ENCODE assay signal across 12 mouse cellular contexts in the genomic region with DNA sequence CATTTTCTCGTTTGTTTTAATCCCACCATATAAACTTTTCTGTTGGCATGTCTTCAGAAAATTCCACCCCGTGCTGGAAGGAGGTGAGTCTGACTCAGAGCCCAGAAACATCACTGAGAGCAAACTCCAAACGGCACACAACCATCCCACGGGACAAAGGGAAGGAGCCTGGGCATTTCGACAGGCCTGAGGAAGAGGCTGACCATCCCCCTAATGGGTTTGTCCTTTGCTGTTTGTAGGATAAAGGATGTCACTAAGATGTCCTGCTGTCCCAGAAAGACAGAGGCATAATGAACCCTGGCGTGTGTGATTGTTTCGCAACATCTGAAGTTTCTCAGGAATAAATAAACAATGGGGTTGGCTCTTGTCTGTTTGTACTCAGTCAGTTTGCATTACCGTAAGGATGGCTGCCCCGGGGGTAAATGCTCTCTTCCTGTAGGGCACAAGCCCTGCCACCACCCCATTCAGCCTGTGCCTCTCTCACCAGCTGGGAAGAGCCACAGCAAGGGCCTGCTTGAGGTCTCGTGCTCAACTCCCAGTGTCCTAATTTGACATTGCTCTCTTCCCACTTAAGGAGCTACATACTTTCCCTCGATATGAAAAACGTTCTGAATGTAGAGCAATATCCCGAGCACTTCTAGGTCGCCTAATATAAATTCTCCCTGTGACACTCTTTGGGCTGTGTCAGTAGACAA. TPM values are rescaled to one million over a fixed set of nuclear protein-coding genes. Genes with fewer than 3 reads are reported as not detected.
DNase-seq lines count a peak whose midpoint lies in the region; ATAC-seq and TF ChIP-seq lines count a peak whose summit lies in the region.
"Had no signal": no experiment of that assay in that cellular context is flagged by ENCODE, and none has a peak within 500 bp of the region (broad histone marks: within the 10 kb centered on the region; RNA-seq: fewer than 3 reads in every experiment).

No protein-coding gene starts in this region.

- TF ChIP-seq EP300 in liver, postnatal 0 days (IDR thresholded peaks at IDR 0.05; ENCODE audit: low read depth): 0 out of 2 replicates have a peak, but pooled peaks have one; percentile 14

- 37% methylated on average over 14 of the region's 14 CpGs for WGBS in heart, embryonic 15.5 days
- WGBS in liver, postnatal 0 days (ENCODE audit: insufficient replicate concordance): 49% methylated on average over 14 of the region's 14 CpGs
- WGBS in small intestine, adult 2 months: 36% methylated on average over 14 of the region's 14 CpGs

- no peaks in the 10 kb centered on the region for H3K27me3 ChIP-seq in heart, embryonic 15.5 days
- H3K27me3 ChIP-seq in liver, postnatal 0 days (ENCODE audit: insufficient read depth, low read length): no peaks in the 10 kb centered on the region
- H3K27me3 ChIP-seq in small intestine, adult 2 months (ENCODE audit: control insufficient read depth, insufficient read depth, low read length): peaks cover 2% of the 10 kb centered on the region; the same call in 1 of the 2 replicates
- H3K27me3 ChIP-seq: liver, embryonic 13.5 days had no signal

- TF ChIP-seq POLR2A in small intestine, adult 2 months (IDR thresholded peaks at IDR 0.05; ENCODE audit: low read depth, low read length): no peak

- no peak for TF ChIP-seq CTCF in liver, postnatal 0 days (IDR thresholded peaks at IDR 0.05; ENCODE audit: low read depth)
- TF ChIP-seq CTCF in small intestine, adult 2 months (IDR thresholded peaks at IDR 0.05; ENCODE audit: extremely low read depth, insufficient read length, insufficient replicate concordance, low read depth, low read length): no peak

- H3K4me3 ChIP-seq in heart, embryonic 15.5 days: no peak overlapping the region
- no peak overlapping the region for H3K4me3 ChIP-seq in liver, postnatal 0 days (ENCODE audit: low read depth, low read length)
- H3K4me3 ChIP-seq in small intestine, adult 2 months (ENCODE audit: low read depth, low read length): no peak overlapping the region
- H3K4me3 ChIP-seq: liver, embryonic 13.5 days had no signal

- H3K4me1 ChIP-seq in heart, embryonic 15.5 days (replicated peaks): peaks cover 24% of the 10 kb centered on the region
- H3K4me1 ChIP-seq in liver, postnatal 0 days (ENCODE audit: insufficient read depth): peaks cover 6% of the 10 kb centered on the region
- H3K4me1 ChIP-seq in small intestine, adult 2 months (ENCODE audit: control insufficient read depth, insufficient read depth, insufficient read length, low read length): no peaks in the 10 kb centered on the region

- H3K9ac ChIP-seq in heart, embryonic 15.5 days: no peak overlapping the region
- H3K9ac ChIP-seq in liver, postnatal 0 days (replicated peaks): no peak overlapping the region
- H3K9ac ChIP-seq: liver, embryonic 13.5 days had no signal

- no peaks in the 10 kb centered on the region for H3K36me3 ChIP-seq in heart, embryonic 15.5 days
- H3K36me3 ChIP-seq in liver, postnatal 0 days (replicated peaks; ENCODE audit: insufficient read depth, low read length): no peaks in the 10 kb centered on the region
- H3K36me3 ChIP-seq in small intestine, adult 2 months (ENCODE audit: control insufficient read depth, insufficient read depth, low read length): no peaks in the 10 kb centered on the region
- H3K36me3 ChIP-seq: liver, embryonic 13.5 days had no signal

- no peaks in the 10 kb centered on the region for H3K9me3 ChIP-seq in heart, embryonic 15.5 days (replicated peaks)
- no peaks in the 10 kb centered on the region for H3K9me3 ChIP-seq in liver, postnatal 0 days (ENCODE audit: low read length)
- H3K9me3 ChIP-seq: liver, embryonic 13.5 days had no signal

- DNase-seq in heart, postnatal 14 days: no peak
- peak; percentile 22 for DNase-seq in liver, postnatal 0 days
- no peak for DNase-seq in liver
- peak; percentile 15 for DNase-seq in fibroblast of lung, adult 2 months (ENCODE audit: low read depth)
- DNase-seq in natural killer cell, adult 2 months (ENCODE audit: low spot score in 2 of 2): no peak
- no peak for DNase-seq in right cerebral cortex, postnatal 14 days
- DNase-seq: heart, postnatal 36 days; liver, embryonic 13.5 days; thymus, adult 18-20 months had no signal

- intact Hi-C loops in heart, postnatal 14 days (cut with DNase I): no loop called here

- 0 out of 2 replicates have a peak overlapping the region, but pooled peaks have one; percentile 16 for H3K27ac ChIP-seq in heart, embryonic 15.5 days
- H3K27ac ChIP-seq in liver, postnatal 0 days (ENCODE audit: low read depth): no peak overlapping the region
- H3K27ac ChIP-seq in small intestine, adult 2 months (ENCODE audit: insufficient read depth, low read depth, low read length): peak overlapping the region; percentile 54
- H3K27ac ChIP-seq: liver, embryonic 13.5 days had no signal

- no peak for ATAC-seq in heart, embryonic 15.5 days (replicated peaks; ENCODE audit: insufficient number of reproducible peaks, insufficient read depth, low FRiP score, low read depth)
- ATAC-seq in liver, postnatal 0 days: peak; percentile 60; the same call in 1 of the 2 replicates
- ATAC-seq: CD4-positive, CD25-positive, alpha-beta regulatory T cell, adult 4 months had no signal

- H3K4me2 ChIP-seq in heart, embryonic 15.5 days: no peak overlapping the region
- peak overlapping the region; percentile 18; the same call in 1 of the 2 replicates for H3K4me2 ChIP-seq in liver, postnatal 0 days (ENCODE audit: low read depth, low read length)
- H3K4me2 ChIP-seq: liver, embryonic 13.5 days had no signal

RNA-seq across cellular contexts. Expression of gene Armc2, which starts 26.7 kb away (rescaled TPM):
- polyA plus RNA-seq in heart, embryonic 15.5 days (2015; fragmentation: Nextera tagmentation; extraction: Ambion mirVana): 2.3 and 2.4 TPM in 2 replicates
- total RNA-seq in heart, postnatal 14 days (2021): 1 to 10 TPM; 3.7 to 3.9 TPM
- 0.07 and 0.21 TPM in 2 replicates for polyA plus RNA-seq in liver, postnatal 0 days (2015; fragmentation: Nextera tagmentation; extraction: Ambion mirVana)
- 0.32 and 0.60 TPM in 2 replicates for polyA plus RNA-seq in small intestine, adult 2 months (2012; rRNA removed)

Comparison
In these comparisons a context has a peak if more than half of its experiments do, and no peak if none do; other contexts are left out.
1. DNase-seq: peak in liver, postnatal 0 days (single experiment) and fibroblast of lung, adult 2 months (single experiment); none in heart, postnatal 14 days (0 of 2), liver (single experiment), natural killer cell, adult 2 months (0 of 2) and right cerebral cortex, postnatal 14 days (single experiment).